Mouse (Mus musculus) lung, postnatal 4 days (tissue): ENCODE measurements around the gene Malsu1.

Source experiments
- DNase-seq, 2 experiments: peaks; one replicate each; pipeline ENCODE4 v3.0.0; 2021

Malsu1 gene

GRCm38 (mm10) chr6:49077894-49078293, 4.3 kb downstream of the Malsu1 start:
- DNase-seq: no peak

DNA sequence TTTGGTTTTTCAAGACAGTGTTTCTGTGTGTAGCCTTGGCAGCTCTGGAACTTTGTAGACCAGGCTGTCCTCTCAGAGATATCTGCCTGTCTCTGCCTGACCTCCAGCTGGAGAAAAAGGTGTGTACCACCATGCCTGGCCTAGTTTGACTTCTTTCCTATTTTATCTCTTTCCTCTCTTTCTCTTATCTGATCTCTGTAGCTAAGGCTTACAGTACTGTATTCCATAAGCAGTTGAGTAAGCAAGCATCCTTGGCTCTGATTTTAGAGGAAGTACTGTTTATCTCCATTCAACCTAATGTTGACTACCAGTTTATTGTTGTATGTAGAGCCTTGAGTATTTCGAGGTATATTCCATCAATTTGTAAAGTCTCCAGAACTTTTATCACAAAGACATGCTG, 5.7 kb downstream of the Malsu1 start:
- no peak for DNase-seq

DNA sequence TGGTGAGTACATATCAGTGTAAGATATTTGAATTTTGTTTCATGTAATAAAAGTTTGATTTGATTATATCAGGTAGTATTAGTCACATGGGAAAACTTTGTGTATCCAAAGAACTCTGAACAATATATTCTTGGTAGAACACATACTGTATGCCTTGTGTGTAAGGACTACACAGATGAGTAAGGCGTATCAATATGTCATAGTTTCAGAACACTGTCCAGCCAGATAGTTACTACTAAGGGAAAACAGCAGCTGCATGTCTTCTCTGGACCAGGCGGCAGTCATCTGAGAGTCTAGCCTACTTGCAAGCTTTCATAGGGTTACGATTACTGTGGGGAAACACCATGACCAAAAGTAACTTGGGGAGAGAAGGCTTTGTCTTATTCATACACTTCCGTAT, 9.4 kb downstream of the Malsu1 start:
- no peak for DNase-seq

- DNase-seq: peak in 1 of 2 experiments; percentile 26
These were observed 21.4 kb downstream of the Malsu1 start for GRCm38 (mm10) chr6:49094968-49095367.

DNA sequence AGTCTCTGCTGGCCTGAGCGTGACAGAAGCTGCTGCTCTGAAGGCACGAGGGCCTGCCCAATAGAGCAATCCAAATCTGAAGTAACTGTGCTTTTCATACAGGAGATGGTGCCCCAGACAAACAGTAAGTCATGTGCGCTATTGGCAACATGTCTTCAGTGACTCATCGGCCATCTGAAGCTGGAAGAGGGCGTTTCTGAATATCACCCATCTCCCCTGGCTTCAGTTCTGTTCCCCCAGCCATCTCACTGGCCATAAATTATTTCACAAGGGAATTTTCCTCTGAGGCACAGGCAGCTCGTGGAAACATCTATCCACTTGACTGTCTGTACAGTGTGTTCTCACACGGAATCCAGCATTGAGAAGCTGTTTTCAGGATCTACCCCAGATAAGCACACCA, 22.8 kb downstream of the Malsu1 start:
- DNase-seq: peak; percentile 42 to 75

DNA sequence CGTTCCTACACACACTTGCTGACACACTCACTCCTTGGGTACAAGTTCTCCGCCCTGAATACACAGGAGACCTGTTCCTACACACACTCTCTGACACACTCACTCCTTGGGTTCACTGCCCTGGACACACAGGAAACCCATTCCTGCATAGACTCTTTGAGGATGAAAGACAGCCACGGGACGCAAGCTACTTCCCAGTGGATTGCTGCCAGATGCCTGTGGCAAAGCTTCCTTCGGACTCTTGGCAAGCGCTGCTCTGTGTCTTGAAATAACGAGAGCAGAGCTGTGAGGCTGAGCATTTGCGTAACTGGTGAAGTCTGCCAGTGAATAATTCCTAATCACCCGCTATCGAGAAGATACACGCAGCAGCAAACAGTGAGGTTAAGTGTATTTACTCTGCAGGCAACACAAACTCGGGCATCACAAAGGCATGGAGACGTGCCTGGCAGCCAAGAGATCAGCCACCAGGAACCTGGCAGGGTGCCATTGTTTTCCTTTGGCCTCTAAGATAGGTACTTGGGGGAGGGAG, 23.4 kb downstream of the Malsu1 start:
- DNase-seq: peak; percentile 86 to 93

DNA sequence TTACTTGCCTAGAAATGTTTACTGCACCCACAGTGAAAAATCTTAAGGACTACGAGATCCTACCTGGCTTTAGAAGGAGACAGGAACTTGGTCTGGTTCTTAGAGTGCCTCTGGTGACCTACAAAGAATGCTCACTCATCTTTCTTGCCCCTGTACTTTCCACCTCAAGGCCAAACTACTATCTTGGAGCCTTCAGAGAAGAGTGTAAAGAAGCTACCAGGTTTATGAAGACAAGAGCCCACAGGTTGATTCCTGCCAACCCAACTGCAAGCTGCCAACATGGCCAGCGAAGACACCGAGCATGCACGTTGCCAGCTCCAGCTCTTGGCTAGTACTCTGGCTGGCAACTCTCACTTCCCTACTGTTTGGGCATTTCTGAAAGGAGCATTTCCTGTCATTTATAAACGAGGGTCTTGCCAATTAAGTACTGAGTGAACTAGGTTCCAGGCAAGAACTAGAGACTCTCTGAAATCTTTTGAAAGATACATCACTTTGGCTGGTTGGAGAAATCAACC, 24.1 kb downstream of the Malsu1 start:
- DNase-seq: peak; percentile 13 to 30

- no peak for DNase-seq
These were observed 25.5 kb downstream of the Malsu1 start for GRCm38 (mm10) chr6:49099086-49099485.

GRCm38 (mm10) chr6:49106746-49107500, 33.3 kb downstream of the Malsu1 start:
- no peak for DNase-seq

- DNase-seq: no peak
These were observed 35.6 kb downstream of the Malsu1 start for GRCm38 (mm10) chr6:49109196-49109595.

- DNase-seq: no peak
These were observed 40.3 kb downstream of the Malsu1 start for GRCm38 (mm10) chr6:49113895-49114294.

DNA sequence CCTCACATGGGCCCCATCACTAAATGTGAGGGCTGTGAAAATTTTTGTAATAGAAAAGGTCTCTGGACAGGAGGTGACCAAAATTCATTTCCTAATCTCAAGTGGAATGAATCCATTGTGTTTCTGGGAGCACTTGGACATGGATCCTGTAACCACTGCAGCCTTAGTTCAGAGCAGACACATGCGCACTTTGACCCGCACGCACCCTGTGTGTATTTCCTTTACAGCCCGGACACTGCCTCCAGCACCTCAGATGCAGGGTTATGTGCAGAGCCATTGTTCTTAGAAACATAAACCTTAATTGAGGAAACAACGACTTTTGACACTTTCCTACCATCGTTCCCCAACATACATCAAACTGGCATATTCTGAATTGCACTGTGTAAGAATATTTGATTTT, 40.9 kb downstream of the Malsu1 start:
- no peak for DNase-seq

- DNase-seq: no peak
These were observed 42.0 kb downstream of the Malsu1 start for GRCm38 (mm10) chr6:49115550-49115949.

- DNase-seq: no peak
These were observed 42.6 kb downstream of the Malsu1 start for GRCm38 (mm10) chr6:49116241-49116640.

DNA sequence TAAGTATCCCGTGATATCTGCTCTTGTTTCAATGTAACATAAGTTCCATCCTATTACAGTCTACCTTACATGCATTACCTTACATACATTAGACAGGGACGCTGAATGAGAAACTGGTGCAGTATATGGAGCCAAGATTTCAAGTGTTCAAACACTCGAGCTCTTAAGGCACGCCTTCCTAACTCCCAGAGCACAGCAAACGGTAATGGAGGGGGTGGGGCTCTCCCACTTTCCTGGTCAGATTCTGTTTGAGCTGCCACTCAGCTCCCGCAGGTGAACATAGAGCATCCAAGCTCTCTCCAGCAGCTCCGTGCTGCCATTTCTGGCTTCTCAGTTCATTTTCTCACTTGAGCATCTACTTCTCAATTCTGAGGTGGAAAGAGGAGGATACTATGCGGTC, 44.9 kb downstream of the Malsu1 start:
- peak; percentile 37 to 42 for DNase-seq

DNA sequence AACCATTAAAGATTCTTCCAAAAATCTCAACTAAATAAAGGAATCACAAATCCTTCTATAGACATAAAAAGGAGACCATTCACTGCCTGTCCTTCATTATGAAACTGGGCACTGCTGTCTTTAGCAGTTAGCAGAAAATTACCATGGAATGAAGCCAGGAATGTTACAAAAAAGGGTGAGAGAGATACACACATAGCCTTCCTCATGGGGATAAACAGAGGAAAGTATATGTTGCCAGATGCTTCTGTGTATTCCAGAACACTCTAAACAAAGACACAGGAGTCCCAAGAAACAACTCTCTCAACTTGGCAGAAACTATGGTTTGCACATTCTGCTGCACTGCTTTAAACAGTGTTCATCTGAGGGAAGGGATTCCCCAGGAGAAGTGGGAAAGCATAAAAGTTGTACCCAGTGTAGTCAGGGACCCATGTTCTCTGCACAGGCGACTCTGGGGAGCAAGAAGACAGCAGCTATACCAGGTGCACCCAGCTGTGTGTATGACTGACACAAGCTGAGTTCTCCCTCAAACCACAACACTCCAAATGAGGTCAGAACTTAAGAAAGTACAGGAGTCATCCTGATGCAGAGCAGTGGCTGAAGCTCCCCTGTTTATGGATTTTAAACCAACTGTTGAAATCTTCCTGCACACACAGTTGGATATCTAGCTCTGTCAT, 46.0 kb downstream of the Malsu1 start:
- no peak for DNase-seq

DNA sequence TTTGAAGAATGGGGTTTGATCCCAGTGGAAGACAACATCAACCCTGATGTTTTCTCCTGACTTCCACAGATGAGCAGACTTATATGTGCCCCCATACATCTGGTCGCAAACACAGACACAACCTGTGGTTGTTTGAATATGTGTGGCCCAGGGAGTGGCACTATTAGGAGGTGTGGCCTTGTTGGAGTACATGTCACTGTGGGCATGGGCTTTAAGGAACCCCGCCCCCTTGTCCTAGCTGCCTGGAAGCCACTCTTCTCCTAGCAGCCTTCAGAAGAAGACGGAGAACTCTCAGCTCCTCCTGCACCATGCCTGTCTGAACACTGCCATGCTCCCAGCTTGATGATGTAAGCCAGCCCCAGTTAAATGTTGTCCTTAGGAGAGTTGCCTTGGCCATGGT, 46.8 kb downstream of the Malsu1 start:
- no peak for DNase-seq

- no peak for DNase-seq
These were observed 56.7 kb downstream of the Malsu1 start for GRCm38 (mm10) chr6:49130328-49130727.

DNA sequence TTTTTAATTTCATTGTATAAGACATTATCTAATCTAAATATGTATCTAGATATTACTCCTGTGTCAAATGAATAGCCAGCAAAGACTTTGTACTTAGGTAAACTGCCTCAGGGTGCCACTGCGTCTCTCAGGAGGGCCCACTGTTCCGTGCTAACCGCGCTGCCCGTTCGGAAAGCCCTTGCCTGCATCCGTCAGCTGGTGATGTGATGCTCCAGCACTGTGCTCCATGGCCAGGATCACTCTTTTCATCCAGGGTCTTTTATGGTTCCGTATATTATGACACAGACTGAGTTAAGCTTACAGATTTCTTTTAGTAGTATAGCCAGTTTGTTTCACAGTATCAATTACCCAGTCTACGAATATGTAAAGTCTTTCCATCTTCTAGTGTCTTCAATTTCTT, 58.3 kb downstream of the Malsu1 start:
- DNase-seq: no peak

DNA sequence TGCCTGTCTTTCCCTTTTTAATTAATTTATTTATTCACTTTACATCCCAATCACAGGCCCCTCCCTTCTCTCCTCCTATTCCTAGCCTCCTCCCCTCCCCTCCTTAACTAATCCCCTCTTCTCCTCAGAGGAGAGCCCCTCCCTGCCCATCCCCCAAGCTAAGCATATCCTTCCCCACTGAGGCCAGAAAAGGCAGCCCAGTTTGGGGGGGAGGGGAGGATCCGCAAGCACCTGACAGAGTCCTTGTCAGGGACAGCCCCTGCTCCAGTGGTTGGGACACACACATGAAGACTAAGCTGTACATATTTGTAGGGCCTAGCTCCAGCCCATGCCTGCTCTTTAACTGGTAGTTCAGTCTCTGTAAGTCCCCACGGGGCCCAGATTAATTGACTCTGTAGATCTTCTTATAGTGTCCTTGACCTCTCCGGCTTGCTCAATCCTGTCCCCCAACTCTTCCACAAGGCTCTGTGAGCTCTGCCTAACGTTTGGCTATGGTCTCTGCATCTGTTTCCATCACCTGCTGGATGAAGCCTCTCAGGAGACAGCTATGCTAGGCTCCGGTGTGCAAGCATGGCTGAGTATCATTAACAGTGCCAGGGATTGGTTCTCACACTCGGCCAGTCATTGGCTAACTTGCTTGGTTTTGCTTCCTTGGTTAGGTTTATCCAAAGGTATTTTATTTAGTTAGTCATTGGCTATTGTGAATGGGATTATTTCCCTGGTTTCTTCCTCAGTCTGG, 58.9 kb downstream of the Malsu1 start:
- no peak for DNase-seq
